Mouse (Mus musculus) ES-Bruce4 (cell line): ENCODE data around the gene Sh3bgrl.

Source experiments
- CTCF ChIP-seq: IDR thresholded peaks from one replicate; pipeline ENCODE4 v1.8.1; 2011; ENCODE audit warnings: low read depth, low read length
- EP300 ChIP-seq: IDR thresholded peaks from 2 replicates; pipeline ENCODE4 v1.6.1; 2011; ENCODE audit warnings: low read depth, low read length; ENCODE audit not compliant: insufficient read depth
- POLR2A ChIP-seq: IDR thresholded peaks from one replicate; pipeline ENCODE4 v1.8.1; 2011; ENCODE audit warnings: low read length; ENCODE audit not compliant: insufficient read depth

DNA sequence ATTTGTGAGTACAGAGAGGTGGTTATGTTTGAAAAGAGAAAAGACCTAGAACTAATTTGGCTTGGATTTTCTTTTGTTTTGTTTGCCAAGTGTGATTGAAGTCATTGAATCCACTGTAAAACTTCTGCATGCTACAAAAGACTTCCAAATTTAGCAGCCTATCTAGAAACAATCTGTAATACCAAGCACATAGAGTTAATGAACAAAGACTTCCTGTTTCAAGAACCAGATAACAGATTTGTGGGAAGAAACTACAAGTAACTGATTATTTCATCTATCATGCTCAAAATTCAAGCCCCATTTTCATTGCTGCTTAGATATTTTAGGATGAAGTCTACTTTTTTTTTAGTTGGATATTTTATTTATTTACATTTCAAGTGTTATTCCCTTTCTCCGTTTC, 47.4 kb upstream of the Sh3bgrl start:
- TF ChIP-seq POLR2A: no peak
- TF ChIP-seq CTCF: no peak
- TF ChIP-seq EP300: no peak
